Mouse (Mus musculus) hindbrain, postnatal 0 days (tissue): ENCODE data around the gene Pde4d. TPM values are rescaled to one million over a fixed set of nuclear protein-coding genes. Genes with fewer than 3 reads are reported as not detected.

Source experiments
- ATAC-seq: fragments of 200-750 bp; cut with Nextera tagmentation; 2 replicates; pipeline ENCODE4 v1.8.0; 2017; ENCODE audit warnings: mild to moderate bottlenecking, moderate TSS enrichment, moderate library complexity
- DNase-seq: peaks from one replicate; pipeline ENCODE4 v3.0.0-alpha.2; 2015; ENCODE audit warnings: low spot score
- H3K27ac ChIP-seq: fragments of 300-500 bp; sonication (generic); 2 replicates; pipeline ENCODE4 v1.5.1; 2014; ENCODE audit warnings: mild to moderate bottlenecking
- H3K27me3 ChIP-seq: fragments of 300-500 bp; sonication (generic); 2 replicates; pipeline ENCODE4 v1.6.1; 2014; ENCODE audit warnings: low read length, mixed read lengths; ENCODE audit not compliant: insufficient read depth
- H3K36me3 ChIP-seq: fragments of 300-500 bp; sonication (generic); 2 replicates; pipeline ENCODE4 v1.6.1; 2014; ENCODE audit warnings: low read length, mixed read lengths; ENCODE audit not compliant: insufficient read depth
- H3K4me1 ChIP-seq: fragments of 300-500 bp; sonication (generic); 2 replicates; pipeline ENCODE4 v1.6.1; 2014; ENCODE audit warnings: antibody characterized with exemption, low read length, mixed read lengths; ENCODE audit not compliant: insufficient read depth
- H3K4me2 ChIP-seq: fragments of 300-500 bp; sonication (generic); 2 replicates; pipeline ENCODE4 v1.6.1; 2014; ENCODE audit warnings: low read depth, mild to moderate bottlenecking, low read length, moderate library complexity, mixed read lengths
- H3K4me3 ChIP-seq: fragments of 300-500 bp; sonication (generic); 2 replicates; pipeline ENCODE4 v1.5.1; 2014; ENCODE audit warnings: low read length
- H3K9ac ChIP-seq: fragments of 300-500 bp; sonication (generic); replicated peaks from 2 replicates; pipeline ENCODE4 v1.6.1; 2014; ENCODE audit warnings: mild to moderate bottlenecking, low read length, moderate library complexity, mixed read lengths
- H3K9me3 ChIP-seq: fragments of 300-500 bp; sonication (generic); 2 replicates; pipeline ENCODE4 v1.6.1; 2016; ENCODE audit warnings: low read length, mixed read lengths
- CTCF ChIP-seq: IDR thresholded peaks from 2 replicates; pipeline ENCODE4 v1.5.1; 2016; ENCODE audit warnings: antibody characterized with exemption, control low read depth, low read depth
- WGBS: fragments of 180-500 bp; shearing (Covaris S2); extraction: QIAGEN DNeasy Blood & Tissue Kit; methylation state at CpG from one replicate; pipeline ENCODE4 v1.1.7; 2014; 5-methylcytosine and 5-hydroxymethylcytosine counted together
- polyA plus RNA-seq: library from polyadenylated mRNA; unstranded; fragments of >200 nt; fragmentation: Nextera tagmentation; extraction: Ambion mirVana; gene quantifications from 2 replicates; pipeline ENCODE4 v1.2.1, GENCODE M21; 2015
- total RNA-seq: library from RNA; depleted of rRNA; stranded (reverse); fragments of >200 nt; gene quantifications from 2 replicates; pipeline ENCODE4 v1.2.3, GENCODE M21; 2014

Pde4d gene
- total and polyA plus RNA-seq, 2 experiments from 2014 or later: 19.3 to 77.1 TPM

- no peak overlapping the region for H3K4me3 ChIP-seq
- TF ChIP-seq CTCF: no peak
- no peak overlapping the region for H3K4me2 ChIP-seq
- H3K9me3 ChIP-seq: no peaks in the 10 kb centered on the region
- no peak overlapping the region for H3K9ac ChIP-seq
- no peak overlapping the region for H3K27ac ChIP-seq
- no peaks in the 10 kb centered on the region for H3K36me3 ChIP-seq
- ATAC-seq: no peak
- no peaks in the 10 kb centered on the region for H3K4me1 ChIP-seq
- WGBS: 90% methylated on average over 4 of the region's 4 CpGs
- H3K27me3 ChIP-seq: no peaks in the 10 kb centered on the region
- no peak for DNase-seq
Observed at GRCm38 (mm10) chr13:109191176-109191575, 741.4 kb downstream of the Pde4d start.

GRCm38 (mm10) chr13:109205541-109205940 lies 755.8 kb downstream of the Pde4d start:
- Histone ChIP-seq H3K9me3 (no peaks in the 10 kb centered on the region), H3K27ac (no peak overlapping the region), H3K4me3 (no peak overlapping the region), H3K9ac (no peak overlapping the region), H3K4me2 (no peak overlapping the region), H3K4me1 (no peaks in the 10 kb centered on the region), H3K36me3 (no peaks in the 10 kb centered on the region), H3K27me3 (no peaks in the 10 kb centered on the region)
- WGBS: 56% methylated on average over 9 of the region's 9 CpGs
- DNase-seq (no peak), ATAC-seq (no peak)
- TF ChIP-seq CTCF: no peak

DNA sequence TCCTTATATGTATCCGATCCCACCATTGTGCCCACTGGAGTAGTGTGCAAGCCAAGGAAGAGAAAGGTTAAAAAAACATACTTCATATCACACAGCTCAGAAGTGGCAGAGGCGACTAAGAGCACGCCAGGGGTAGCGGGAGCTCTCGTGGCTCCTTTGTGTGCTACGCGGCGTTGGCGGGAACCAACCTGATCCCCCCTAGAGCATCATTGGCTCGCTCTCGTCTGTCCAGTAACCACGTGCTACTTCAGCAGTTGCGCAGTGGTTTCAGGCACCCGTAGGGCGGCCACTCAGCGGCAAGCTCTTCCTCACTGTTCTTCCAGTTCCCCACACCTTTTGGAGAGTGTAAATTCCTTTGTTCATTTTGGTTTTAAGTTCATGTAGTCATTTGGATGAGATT lies 758.9 kb downstream of the Pde4d start:
- TF ChIP-seq CTCF: no peak
- Histone ChIP-seq H3K27me3 (no peaks in the 10 kb centered on the region), H3K9ac (no peak overlapping the region), H3K4me1 (no peaks in the 10 kb centered on the region), H3K4me2 (no peak overlapping the region), H3K4me3 (no peak overlapping the region), H3K9me3 (no peaks in the 10 kb centered on the region), H3K27ac (no peak overlapping the region), H3K36me3 (no peaks in the 10 kb centered on the region)
- WGBS: 94% methylated on average over 16 of the region's 16 CpGs
- ATAC-seq (no peak), DNase-seq (no peak)

DNA sequence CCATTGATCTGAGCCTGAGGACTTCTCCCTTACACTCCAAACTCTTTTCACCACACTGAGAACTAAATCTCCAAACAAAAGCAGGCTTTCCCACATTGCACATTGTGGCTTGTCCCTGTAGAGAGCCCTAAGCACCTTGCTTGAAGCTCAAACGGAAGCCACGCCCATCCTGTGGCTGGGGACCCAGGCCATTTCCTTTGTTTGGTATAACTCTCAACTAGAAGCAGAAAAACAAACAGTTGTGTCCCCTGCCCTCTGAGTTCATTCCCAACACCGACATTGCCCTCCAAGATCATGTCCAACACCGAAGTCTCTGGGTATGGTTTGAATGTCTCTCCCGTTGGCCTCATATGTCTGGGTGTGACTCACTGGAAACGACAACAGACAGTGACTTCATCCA lies 759.7 kb downstream of the Pde4d start:
- no peak overlapping the region for H3K4me2 ChIP-seq
- H3K27ac ChIP-seq: no peak overlapping the region
- H3K9me3 ChIP-seq: no peaks in the 10 kb centered on the region
- H3K4me3 ChIP-seq: no peak overlapping the region
- H3K9ac ChIP-seq: no peak overlapping the region
- WGBS: 83% methylated on average over 6 of the region's 6 CpGs
- no peaks in the 10 kb centered on the region for H3K4me1 ChIP-seq
- TF ChIP-seq CTCF: no peak
- ATAC-seq: no peak
- no peaks in the 10 kb centered on the region for H3K27me3 ChIP-seq
- DNase-seq: no peak
- H3K36me3 ChIP-seq: no peaks in the 10 kb centered on the region

- Histone ChIP-seq H3K4me1 (no peaks in the 10 kb centered on the region), H3K27me3 (no peaks in the 10 kb centered on the region), H3K36me3 (no peaks in the 10 kb centered on the region), H3K4me3 (no peak overlapping the region), H3K9ac (no peak overlapping the region), H3K27ac (no peak overlapping the region), H3K4me2 (no peak overlapping the region), H3K9me3 (no peaks in the 10 kb centered on the region)
- 4% methylated on average over 4 of the region's 4 CpGs for WGBS
- peak; percentile 94 for TF ChIP-seq CTCF
- ATAC-seq: 0 out of 2 replicates have a peak, but pooled peaks have one; percentile 11
- peak; percentile 89 for DNase-seq
Observed at GRCm38 (mm10) chr13:109210403-109210802, 760.7 kb downstream of the Pde4d start.

DNA sequence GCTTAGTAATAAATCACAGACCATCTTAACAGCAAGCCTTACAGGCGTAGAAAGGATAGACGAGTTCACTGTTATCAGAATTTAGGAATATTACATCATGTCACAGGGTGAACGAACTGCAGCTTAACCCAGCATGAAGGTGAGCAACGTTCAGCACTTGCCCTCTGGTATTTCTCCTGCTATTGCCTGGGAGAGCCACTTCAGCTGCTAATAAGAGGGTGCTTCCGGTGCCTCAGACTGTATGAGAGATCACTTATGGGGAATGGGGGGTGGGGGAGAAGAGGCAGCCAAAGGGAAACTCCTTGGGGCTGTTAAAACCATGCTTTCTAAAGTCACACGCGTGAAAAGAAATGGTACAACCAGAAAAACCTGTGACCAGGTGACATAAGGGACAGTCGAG lies 761.7 kb downstream of the Pde4d start:
- Histone ChIP-seq H3K27ac (no peak overlapping the region), H3K36me3 (no peaks in the 10 kb centered on the region), H3K4me2 (peak overlapping the region; percentile 46), H3K4me3 (no peak overlapping the region; the same call in 1 of the 2 replicates), H3K4me1 (no peaks in the 10 kb centered on the region), H3K9ac (peak overlapping the region; percentile 25; the same call in 1 of the 2 replicates), H3K9me3 (no peaks in the 10 kb centered on the region), H3K27me3 (no peaks in the 10 kb centered on the region)
- DNase-seq (no peak), ATAC-seq (no peak)
- TF ChIP-seq CTCF: no peak
- 70% methylated on average over 8 of the region's 8 CpGs for WGBS

- Histone ChIP-seq H3K4me2 (peak overlapping the region; percentile 46), H3K27ac (no peak overlapping the region), H3K27me3 (no peaks in the 10 kb centered on the region), H3K4me3 (no peak overlapping the region; the same call in 1 of the 2 replicates), H3K9me3 (no peaks in the 10 kb centered on the region), H3K9ac (peak overlapping the region; percentile 25; the same call in 1 of the 2 replicates), H3K36me3 (no peaks in the 10 kb centered on the region), H3K4me1 (no peaks in the 10 kb centered on the region)
- WGBS: 56% methylated on average over 16 of the region's 16 CpGs
- no peak for TF ChIP-seq CTCF
- ATAC-seq (no peak), DNase-seq (no peak)
Observed at GRCm38 (mm10) chr13:109211941-109212487, 762.3 kb downstream of the Pde4d start.
